Mouse (Mus musculus) olfactory bulb, adult 2 months (tissue): Measurements from ENCODE around the gene Szrd1. TPM values are rescaled to one million over a fixed set of nuclear protein-coding genes. Genes with fewer than 3 reads are reported as not detected.

Experiments used
- H3K27ac ChIP-seq: fragments of 200-500 bp; 2 replicates; pipeline ENCODE4 v1.5.1; 2012; ENCODE audit warnings: low read depth, low read length; ENCODE audit not compliant: insufficient read depth
- H3K4me1 ChIP-seq: fragments of 200-500 bp; 2 replicates; pipeline ENCODE4 v1.6.1; 2012; ENCODE audit warnings: low read length; ENCODE audit not compliant: control insufficient read depth, insufficient read depth
- H3K4me3 ChIP-seq: fragments of 200-500 bp; 2 replicates; pipeline ENCODE4 v1.5.1; 2012; ENCODE audit warnings: mild to moderate bottlenecking, low read depth, low read length, moderate library complexity; ENCODE audit not compliant: insufficient read depth
- CTCF ChIP-seq: fragments of 200-500 bp; IDR thresholded peaks from 2 replicates; pipeline ENCODE4 v1.5.1; 2012; ENCODE audit warnings: low read depth, mild to moderate bottlenecking, low read length, moderate library complexity; ENCODE audit not compliant: insufficient read depth
- POLR2A ChIP-seq: fragments of 200-500 bp; IDR thresholded peaks from 2 replicates; pipeline ENCODE4 v1.6.1; 2012; ENCODE audit warnings: mild to moderate bottlenecking, low read depth, low read length, moderate library complexity; ENCODE audit not compliant: insufficient read depth
- WGBS: fragments of 180-500 bp; shearing (Covaris S2); methylation state at CpG from one replicate; pipeline ENCODE4 v1.1.7; 2018; 5-methylcytosine and 5-hydroxymethylcytosine counted together
- polyA plus RNA-seq: library from polyadenylated mRNA; stranded (reverse); fragments of >200 nt; gene quantifications from 2 replicates; pipeline ENCODE4 v1.2.4, GENCODE M21; 2012; ENCODE audit warnings: low replicate concordance; ENCODE audit not compliant: missing spikeins, insufficient read depth, insufficient read length

Szrd1 gene
- polyA plus RNA-seq, 1 experiment: not detected

- 67% methylated on average over 18 of the region's 18 CpGs for WGBS
- Histone ChIP-seq H3K27ac (no peak overlapping the region), H3K4me3 (no peak overlapping the region), H3K4me1 (peaks cover 19% of the 10 kb centered on the region)
- no peak for TF ChIP-seq POLR2A
- no peak for TF ChIP-seq CTCF
Measured at GRCm38 (mm10) chr4:141078510-141079137, 61.0 kb downstream of the Szrd1 start.

GRCm38 (mm10) chr4:141077681-141078509 lies 61.7 kb downstream of the Szrd1 start, which contains the start of gene Necap2:
TSS of gene Necap2 (minus strand) at chr4:141078357.
- Histone ChIP-seq H3K4me3 (peak within 1 kb of the TSS; percentile 100), H3K4me1 (peaks cover 19% of the 10 kb centered on the region), H3K27ac (peak within 1 kb of the TSS; percentile 71)
- WGBS: under 1% methylated on average over 67 of the region's 67 CpGs
- TF ChIP-seq POLR2A (peak; percentile 94), CTCF (peak; percentile 79)

GRCm38 (mm10) chr4:141076761-141077506 lies 62.6 kb downstream of the Szrd1 start:
- H3K4me3 ChIP-seq: peak overlapping the region; percentile 100
- H3K27ac ChIP-seq: no peak overlapping the region
- no peak for TF ChIP-seq CTCF
- no peak for TF ChIP-seq POLR2A
- peaks cover 19% of the 10 kb centered on the region for H3K4me1 ChIP-seq
- 75% methylated on average over 17 of the region's 17 CpGs for WGBS

GRCm38 (mm10) chr4:141074109-141074508 lies 65.5 kb downstream of the Szrd1 start:
- WGBS: 81% methylated on average over 4 of the region's 4 CpGs
- TF ChIP-seq POLR2A: no peak
- Histone ChIP-seq H3K4me3 (no peak overlapping the region), H3K4me1 (peaks cover 20% of the 10 kb centered on the region), H3K27ac (no peak overlapping the region)

GRCm38 (mm10) chr4:141073661-141074060 lies 65.9 kb downstream of the Szrd1 start:
- Histone ChIP-seq H3K4me3 (no peak overlapping the region), H3K4me1 (peaks cover 20% of the 10 kb centered on the region), H3K27ac (no peak overlapping the region)
- no peak for TF ChIP-seq CTCF
- no peak for TF ChIP-seq POLR2A
- 68% methylated on average over 9 of the region's 9 CpGs for WGBS

GRCm38 (mm10) chr4:141072502-141072901 lies 67.1 kb downstream of the Szrd1 start:
- TF ChIP-seq POLR2A (no peak), CTCF (no peak)
- peaks cover 19% of the 10 kb centered on the region for H3K4me1 ChIP-seq
- H3K27ac ChIP-seq: no peak overlapping the region
- H3K4me3 ChIP-seq: no peak overlapping the region
- 92% methylated on average over 11 of the region's 11 CpGs for WGBS

GRCm38 (mm10) chr4:141069731-141070130 lies 69.8 kb downstream of the Szrd1 start:
- 47% methylated on average over 4 of the region's 4 CpGs for WGBS

GRCm38 (mm10) chr4:141068655-141069054 lies 70.9 kb downstream of the Szrd1 start:
- TF ChIP-seq POLR2A (no peak), CTCF (no peak)
- Histone ChIP-seq H3K4me1 (peaks cover 9% of the 10 kb centered on the region), H3K27ac (no peak overlapping the region), H3K4me3 (no peak overlapping the region)
- 94% methylated on average over 8 of the region's 8 CpGs for WGBS

More at GRCm38 (mm10) chr4:141069731-141070130, 69.8 kb downstream of the Szrd1 start:
- no peak for TF ChIP-seq POLR2A
- TF ChIP-seq CTCF: peak; percentile 39; the same call in 1 of the 2 replicates
- no peak overlapping the region for H3K4me3 ChIP-seq
- no peak overlapping the region for H3K27ac ChIP-seq
- peaks cover 5% of the 10 kb centered on the region for H3K4me1 ChIP-seq

- Histone ChIP-seq H3K4me1 (peaks cover 9% of the 10 kb centered on the region), H3K27ac (no peak overlapping the region), H3K4me3 (no peak overlapping the region)
- TF ChIP-seq CTCF (no peak), POLR2A (no peak)
- 78% methylated on average over 9 of the region's 9 CpGs for WGBS
Measured at GRCm38 (mm10) chr4:141067516-141068046, 72.0 kb downstream of the Szrd1 start.
